Mouse (Mus musculus) duodenum, adult 2 months (tissue): ENCODE data around the gene Ccnb3. TPM values are rescaled to one million over a fixed set of nuclear protein-coding genes. Genes with fewer than 3 reads are reported as not detected.

Experiments
- polyA plus RNA-seq: library from polyadenylated mRNA; depleted of rRNA; stranded (reverse); fragments of >200 nt; gene quantifications from 2 replicates; pipeline ENCODE4 v1.2.3, GENCODE M21; 2012; ENCODE audit warnings: low replicate concordance; rRNA removed

The Ccnb3 gene
- polyA plus RNA-seq: not detected in 2 replicates

DNA sequence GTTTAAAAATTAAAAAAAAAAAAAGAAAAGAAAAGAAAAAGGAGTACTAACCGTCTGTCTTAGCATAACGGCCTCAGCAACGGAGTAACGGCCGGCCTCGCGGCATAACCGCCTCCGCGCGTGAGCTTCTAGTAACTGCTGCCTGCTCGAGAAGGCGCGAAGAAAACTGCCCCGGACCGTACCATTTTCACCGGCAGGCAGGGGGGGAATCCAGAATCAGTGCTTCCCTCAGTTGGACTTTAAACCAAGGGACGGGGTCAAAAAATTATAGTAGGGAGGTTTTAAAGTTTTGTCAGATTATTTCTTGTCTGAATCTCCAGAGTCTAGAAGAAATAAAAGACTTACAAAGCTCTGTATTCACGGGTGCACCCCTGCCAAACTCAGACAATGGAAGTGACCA, at the start of gene Ccnb3:
TSS of gene Ccnb3 (minus strand) at position 101 of the 400 bp plus-strand sequence.

DNA sequence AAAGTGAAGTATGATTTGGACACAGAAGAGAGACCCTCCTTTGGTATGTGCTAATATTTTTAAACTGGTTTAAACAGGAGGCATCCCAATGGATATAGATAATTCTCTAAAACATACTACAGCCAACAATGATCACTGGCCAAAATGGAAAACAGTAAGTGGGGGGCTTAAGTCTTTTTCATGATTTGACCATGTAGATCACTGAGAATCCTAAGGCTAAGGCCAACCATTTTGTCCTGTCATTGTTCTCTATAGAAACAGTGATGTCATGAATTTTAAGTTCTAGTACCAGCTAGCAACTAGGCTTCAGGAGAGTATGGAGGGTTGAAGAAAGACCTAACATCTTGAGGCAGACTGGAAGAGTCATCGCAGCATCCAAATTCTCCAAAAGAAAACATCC, 25.8 kb upstream of the Ccnb3 start, which contains the start of gene Akap4:
TSS of gene Akap4 (plus strand) at position 301 of the 400 bp plus-strand sequence.

Other genes starting within 250 kb of the Ccnb3 start
- gene Akap4, start 25.9 kb upstream of the Ccnb3 start, polyA plus RNA-seq: not detected in 2 replicates